Mouse (Mus musculus) myocyte (in vitro differentiated cells): ENCODE measurements at regions not wholly inside any gene's neighbourhood (a gene's known extent, or its start where the extent isn't known, plus 50 kb on each side); places are given as distances from the start of the nearest gene placed in this dataset.

Experiments
- E2F4 ChIP-seq: IDR thresholded peaks from one replicate; pipeline ENCODE4 v1.6.1; 2011; ENCODE audit warnings: mild to moderate bottlenecking, control low read depth, moderate library complexity; ENCODE audit not compliant: insufficient read depth
- MYOD1 ChIP-seq, 3 experiments: IDR thresholded peaks; one replicate each; pipeline ENCODE4 v1.6.1; 2011; ENCODE audit warnings: control low read depth in 2 of 3, low read depth in 2 of 3, mild to moderate bottlenecking in 2 of 3, moderate library complexity in 1 of 3; ENCODE audit not compliant: insufficient read length in 2 of 3, control insufficient read depth in 1 of 3
- POLR2A ChIP-seq: IDR thresholded peaks from one replicate; pipeline ENCODE4 v1.6.1; 2011; ENCODE audit warnings: low read depth, mild to moderate bottlenecking, control low read depth, moderate library complexity; ENCODE audit not compliant: insufficient read length
- POLR2AphosphoS2 ChIP-seq: IDR thresholded peaks from one replicate; pipeline ENCODE4 v1.6.1; 2011; ENCODE audit warnings: low read depth, control low read depth; ENCODE audit not compliant: insufficient read length
- REST ChIP-seq: IDR thresholded peaks from one replicate; pipeline ENCODE4 v1.6.1; 2011; ENCODE audit warnings: mild to moderate bottlenecking, control low read depth, moderate library complexity; ENCODE audit not compliant: insufficient read depth, insufficient read length
- TCF12 ChIP-seq: IDR thresholded peaks from one replicate; pipeline ENCODE4 v1.6.1; 2011; ENCODE audit warnings: mild to moderate bottlenecking, control low read depth; ENCODE audit not compliant: poor library complexity, insufficient read depth, severe bottlenecking
- USF1 ChIP-seq: IDR thresholded peaks from one replicate; pipeline ENCODE4 v1.6.1; 2011; ENCODE audit warnings: low read depth, mild to moderate bottlenecking, control low read depth, moderate library complexity

DNA sequence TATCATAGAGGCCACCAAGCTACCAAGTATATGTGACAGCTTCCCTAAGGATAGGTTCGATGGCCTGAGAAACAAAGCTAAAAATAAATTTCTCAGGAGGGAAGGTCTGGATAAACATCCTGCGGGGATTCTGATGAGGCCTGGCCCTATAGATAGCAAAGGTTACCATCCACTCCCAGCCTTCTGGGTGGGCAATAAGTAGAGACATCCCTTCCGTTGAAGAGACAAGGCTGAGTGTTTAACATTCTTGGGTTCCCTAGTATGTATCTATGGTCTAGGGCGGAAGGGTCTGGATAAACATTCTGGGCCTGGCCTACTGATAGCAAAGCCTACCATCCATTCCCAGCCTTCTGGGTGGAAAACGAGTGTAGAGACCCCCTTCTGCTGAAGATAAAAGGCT, 180.5 kb upstream of the Dlk1 start:
- no peak for TF ChIP-seq MYOD1 (IDR thresholded peaks at IDR 0.05; ENCODE audit: control insufficient read depth in 1 of 3, insufficient read length in 2 of 3, low read depth in 2 of 3)
- no peak for TF ChIP-seq POLR2A
- TF ChIP-seq REST: no peak
- TF ChIP-seq E2F4: no peak
- TF ChIP-seq POLR2AphosphoS2: no peak
- no peak for TF ChIP-seq USF1
- no peak for TF ChIP-seq TCF12
